Mouse (Mus musculus) embryonic fibroblast, embryonic 13.5 days (primary cell): ENCODE data around the gene Tlk1.

Experiments
- CTCF ChIP-seq: IDR thresholded peaks from 2 replicates; pipeline ENCODE4 v1.5.1; 2011; ENCODE audit warnings: mild to moderate bottlenecking, control low read depth, low read length, moderate library complexity, borderline replicate concordance; ENCODE audit not compliant: insufficient read depth
- POLR2A ChIP-seq: IDR thresholded peaks from 2 replicates; pipeline ENCODE4 v1.6.1; 2011; ENCODE audit warnings: low read depth, mild to moderate bottlenecking, control low read depth, low read length, moderate library complexity

- no peak for TF ChIP-seq CTCF
- TF ChIP-seq POLR2A, result no peak
Observed at GRCm38 (mm10) chr2:70862881-70863280, 37.4 kb upstream of the Tlk1 start.
